Mouse (Mus musculus) cerebellum, postnatal 10 days (tissue): Measurements from ENCODE around the gene Nckap1.

Source experiments
- DNase-seq, 2 experiments: peaks; one replicate each; pipeline ENCODE4 v3.0.0; 2021; ENCODE audit warnings: mixed read lengths in 2 of 2

Gene Nckap1

DNA sequence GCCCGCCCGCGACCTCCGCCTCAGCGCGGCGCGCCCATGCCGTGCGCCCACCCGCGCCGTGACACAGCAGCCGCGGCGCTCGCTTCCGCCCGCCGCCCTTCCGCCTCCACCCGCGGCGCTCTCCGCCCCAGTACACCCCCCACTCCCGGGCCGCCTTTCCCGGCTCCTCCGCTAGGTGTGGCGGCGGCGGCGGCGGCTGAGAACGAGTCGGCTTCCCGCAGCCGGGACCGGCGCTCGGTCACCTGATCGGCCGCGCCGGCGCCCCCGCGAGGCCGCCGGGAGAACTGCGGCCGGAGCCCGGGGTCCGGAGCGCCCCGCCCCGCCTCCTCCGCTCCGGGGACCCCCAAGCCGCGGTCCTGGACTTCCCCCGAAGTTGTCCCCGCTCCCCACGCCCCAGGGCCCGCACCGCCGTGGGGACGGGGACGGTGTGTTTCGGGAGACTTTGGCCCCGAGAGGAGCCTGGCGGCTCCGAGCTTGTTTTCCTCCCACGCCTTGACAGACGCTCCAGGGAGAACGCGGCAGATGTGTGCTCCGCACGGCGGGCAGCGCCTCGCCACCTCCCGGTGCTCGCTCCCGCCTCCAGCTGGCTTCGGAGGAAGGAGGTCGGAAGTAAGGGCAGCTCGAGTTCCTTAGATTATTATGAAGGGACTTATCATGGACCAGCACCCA is at the start of gene Nckap1:
Gene Nckap1 (minus strand): TSS at position 338 of the 669 bp plus-strand sequence.
- DNase-seq, result peak; percentile 96 to 97

- no peak for DNase-seq
These were observed 43.3 kb upstream of the Nckap1 start for GRCm38 (mm10) chr2:80624523-80624922.

DNA sequence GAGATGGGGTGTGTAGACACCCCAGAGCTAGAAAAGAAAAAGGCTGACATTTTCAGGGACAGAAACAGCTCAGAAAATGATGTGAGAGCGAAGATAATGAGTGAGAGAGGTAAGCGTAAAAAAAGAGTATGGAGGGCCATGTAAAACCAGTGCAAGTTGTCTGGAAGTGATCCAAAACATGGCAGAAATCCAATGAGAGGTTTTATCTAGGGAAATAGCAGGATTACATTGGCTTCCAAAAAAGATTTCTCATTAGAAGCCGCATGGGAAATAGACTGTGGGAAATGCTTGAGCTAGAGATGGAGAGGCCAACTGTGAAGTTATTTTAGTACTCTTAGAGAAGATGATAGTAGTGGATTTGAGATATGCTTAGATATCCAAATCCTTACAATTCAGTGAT is 40.7 kb upstream of the Nckap1 start:
- peak in 1 of 2 experiments; percentile 15 for DNase-seq

GRCm38 (mm10) chr2:80618991-80619390 is 37.8 kb upstream of the Nckap1 start:
- no peak for DNase-seq

GRCm38 (mm10) chr2:80616854-80617737 is 35.9 kb upstream of the Nckap1 start, which contains the start of the genes Dusp19 and Nup35:
Gene Dusp19 (plus strand): TSS chr2:80617045.
Gene Nup35 (plus strand): TSS chr2:80617236.
- DNase-seq, result peak; percentile 96

- DNase-seq, result peak; percentile 44 to 61
These were observed 31.6 kb upstream of the Nckap1 start for GRCm38 (mm10) chr2:80612796-80613195.

GRCm38 (mm10) chr2:80612286-80612685 is 31.1 kb upstream of the Nckap1 start:
- peak; percentile 18 to 31 for DNase-seq

- DNase-seq, result peak; percentile 67 to 73
These were observed 22.7 kb upstream of the Nckap1 start for GRCm38 (mm10) chr2:80603771-80604426.

- no peak for DNase-seq
These were observed 21.6 kb upstream of the Nckap1 start for GRCm38 (mm10) chr2:80602756-80603155.

GRCm38 (mm10) chr2:80600611-80601010 is 19.4 kb upstream of the Nckap1 start:
- no peak for DNase-seq

GRCm38 (mm10) chr2:80599850-80600249 is 18.7 kb upstream of the Nckap1 start:
- no peak for DNase-seq

GRCm38 (mm10) chr2:80596960-80597359 is 15.8 kb upstream of the Nckap1 start:
- no peak for DNase-seq

DNA sequence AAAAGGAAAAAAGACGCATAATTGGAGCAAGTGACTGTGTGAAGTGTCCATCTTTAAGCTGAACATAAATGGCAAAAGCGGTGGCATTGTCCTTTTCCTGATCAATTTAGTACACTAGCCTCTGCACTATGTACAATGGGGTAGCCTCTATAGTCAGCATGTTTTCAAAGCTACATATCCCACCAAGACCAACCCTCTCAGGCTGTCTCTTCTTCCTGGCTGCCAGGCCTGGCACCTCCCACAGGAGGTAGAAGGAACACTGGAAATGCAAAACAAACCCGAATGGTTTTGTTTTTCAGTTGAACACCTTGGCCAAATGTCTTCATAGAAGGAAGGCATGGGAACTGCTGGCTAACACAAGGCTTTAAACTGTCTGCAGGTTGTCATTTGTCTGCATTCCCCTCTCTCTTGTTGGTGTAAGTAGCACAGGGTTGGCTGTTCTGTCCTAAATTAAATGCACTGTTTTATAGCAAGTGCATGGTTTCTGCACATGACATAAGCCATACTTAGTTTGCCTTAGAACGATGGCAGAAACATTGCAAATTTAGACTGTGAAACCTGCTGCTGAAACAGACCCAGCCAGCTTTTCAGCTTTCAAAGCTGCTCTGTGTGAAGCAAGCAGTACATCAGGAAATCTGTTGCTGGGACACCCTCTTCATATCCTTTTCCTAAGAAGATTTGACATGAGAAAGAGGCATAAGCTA is 13.2 kb upstream of the Nckap1 start:
- DNase-seq, result no peak

- no peak for DNase-seq
These were observed 1.2 kb upstream of the Nckap1 start for GRCm38 (mm10) chr2:80582356-80582755.

DNA sequence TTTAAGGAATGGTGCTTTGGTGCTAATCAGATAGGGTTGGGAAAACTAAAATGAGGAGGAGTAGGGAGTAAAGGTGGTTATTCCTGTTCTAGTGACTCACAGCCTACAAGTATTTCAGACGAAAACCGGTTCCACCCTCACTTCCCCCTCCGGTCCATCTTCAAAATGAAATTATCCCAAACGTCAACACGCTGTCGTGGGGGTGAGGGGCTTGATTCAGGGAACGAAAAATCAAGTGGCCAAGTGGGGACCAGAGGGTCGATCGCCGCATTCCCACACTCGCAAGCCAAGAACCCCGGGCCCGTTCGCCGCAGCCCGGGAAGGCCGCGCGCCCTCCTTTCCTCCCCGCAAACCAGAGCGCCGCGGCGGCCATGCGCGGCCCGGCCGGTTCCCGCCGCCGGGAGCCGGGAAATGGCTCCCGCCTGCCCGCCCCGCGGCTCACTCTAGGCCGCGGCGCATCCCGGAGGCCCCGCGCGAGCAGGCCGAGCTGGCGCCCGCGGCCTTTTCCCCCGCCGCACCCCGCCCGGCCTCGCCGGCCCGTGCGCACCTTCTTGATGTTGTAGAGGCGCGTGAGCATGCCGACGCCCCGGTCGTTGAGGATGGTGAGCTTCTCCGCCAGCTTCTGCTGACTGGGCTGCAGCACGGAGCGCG is 744 bp downstream of the Nckap1 start:
- DNase-seq, result peak in 1 of 2 experiments; percentile 75

DNA sequence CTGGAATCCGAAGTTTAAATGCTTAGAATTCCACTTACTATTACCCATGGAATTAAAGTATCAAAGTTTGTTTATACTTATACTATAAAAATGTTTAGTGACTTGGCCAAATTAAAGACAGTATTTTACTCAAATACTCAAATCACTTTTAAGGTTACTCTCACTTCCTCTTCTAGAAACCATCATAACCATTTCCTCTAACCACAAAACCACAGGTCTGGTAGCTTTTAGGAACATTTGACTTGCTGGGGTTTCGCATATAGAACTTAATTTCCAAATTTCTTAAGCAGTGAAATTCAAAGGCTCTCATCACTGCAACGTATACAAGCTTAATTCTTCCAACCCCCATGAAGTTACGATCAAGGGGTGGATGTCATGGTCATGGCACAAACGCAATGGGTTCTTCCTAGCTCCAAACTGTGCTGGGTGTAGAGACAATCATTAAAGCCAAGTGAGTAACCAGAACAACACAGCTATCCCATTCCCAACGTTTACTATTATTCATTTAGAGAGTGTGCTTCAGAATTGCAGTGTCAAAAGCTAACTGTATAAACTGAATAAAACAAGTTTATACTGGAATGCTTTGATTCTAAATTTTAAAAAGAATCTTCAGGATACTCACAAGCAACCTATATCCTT is 1.8 kb downstream of the Nckap1 start:
- no peak for DNase-seq

DNA sequence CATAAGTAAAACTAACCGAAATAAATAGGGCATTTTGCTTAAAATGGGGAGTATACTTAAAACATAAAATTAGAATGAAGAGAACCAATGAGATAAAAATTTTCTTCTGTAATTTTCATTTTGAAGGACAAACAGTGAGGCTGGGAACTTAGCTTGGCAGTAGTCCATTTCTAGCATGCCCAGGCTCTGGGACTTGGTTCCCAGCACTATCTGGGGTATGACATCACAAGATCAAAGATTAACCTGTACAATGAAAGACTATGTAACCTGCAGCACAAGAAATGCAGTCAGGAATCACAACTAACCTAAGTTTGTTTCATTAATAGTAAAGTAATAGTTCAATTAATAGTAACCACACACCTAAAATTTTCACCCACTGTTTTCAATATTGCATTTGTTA is 3.9 kb downstream of the Nckap1 start:
- DNase-seq, result no peak

DNA sequence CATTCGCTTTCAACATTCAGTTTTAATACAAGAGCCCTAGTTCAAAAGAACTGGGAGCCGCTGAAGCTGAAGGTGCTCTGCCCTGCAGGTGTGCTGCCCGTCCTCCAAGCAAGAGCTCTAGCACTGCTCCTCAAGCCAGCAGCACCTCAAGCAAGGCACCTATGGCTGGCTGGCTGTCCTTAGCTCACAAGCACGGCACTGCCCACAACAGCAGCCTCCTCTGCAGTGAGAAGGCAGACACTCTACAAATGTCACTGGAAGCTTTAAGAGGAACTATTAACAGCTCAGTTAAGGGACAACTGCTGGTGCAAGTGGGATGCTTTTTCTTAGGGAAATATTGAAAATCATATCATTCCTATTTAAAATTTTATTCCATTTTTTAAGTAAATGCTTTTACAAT is 10.5 kb downstream of the Nckap1 start:
- DNase-seq, result no peak

DNA sequence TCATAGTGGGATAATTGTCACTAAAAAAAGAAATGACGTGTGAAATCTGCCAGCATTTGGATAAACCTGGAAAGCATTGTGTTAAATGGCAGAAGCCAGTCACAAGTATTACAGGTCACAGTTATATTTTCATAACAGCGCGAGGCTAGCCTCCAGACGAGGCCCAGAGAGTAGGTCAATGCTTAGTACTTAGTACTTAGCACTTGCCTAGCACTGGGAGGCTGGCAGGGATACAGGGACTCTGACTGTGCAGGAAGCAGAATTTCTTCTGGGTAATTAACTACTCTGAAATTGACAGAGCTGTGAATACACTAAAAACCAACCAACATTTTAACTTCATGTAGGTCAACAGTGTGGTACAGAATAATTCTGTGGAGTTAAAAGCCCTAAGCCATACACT is 13.8 kb downstream of the Nckap1 start:
- peak; percentile 27 to 38 for DNase-seq

DNA sequence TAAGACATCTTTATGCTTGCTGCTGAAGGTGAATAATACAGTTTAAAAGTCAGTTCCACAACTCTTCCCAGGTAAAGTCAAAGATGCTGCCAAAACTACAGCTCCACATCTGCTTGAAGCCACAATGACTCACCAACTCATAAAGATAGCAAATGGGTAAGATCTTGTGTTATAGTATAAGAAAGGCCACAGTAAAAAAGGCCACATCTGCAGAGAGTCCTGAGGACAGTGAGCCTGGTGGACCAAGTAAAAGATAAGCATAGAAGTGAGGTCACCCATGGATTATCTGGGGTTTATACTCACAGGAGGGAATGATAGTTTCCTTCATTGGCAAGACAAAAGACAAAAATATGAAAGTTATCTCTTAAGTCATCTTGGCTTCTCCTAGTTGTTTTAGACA is 18.9 kb downstream of the Nckap1 start:
- no peak for DNase-seq

DNA sequence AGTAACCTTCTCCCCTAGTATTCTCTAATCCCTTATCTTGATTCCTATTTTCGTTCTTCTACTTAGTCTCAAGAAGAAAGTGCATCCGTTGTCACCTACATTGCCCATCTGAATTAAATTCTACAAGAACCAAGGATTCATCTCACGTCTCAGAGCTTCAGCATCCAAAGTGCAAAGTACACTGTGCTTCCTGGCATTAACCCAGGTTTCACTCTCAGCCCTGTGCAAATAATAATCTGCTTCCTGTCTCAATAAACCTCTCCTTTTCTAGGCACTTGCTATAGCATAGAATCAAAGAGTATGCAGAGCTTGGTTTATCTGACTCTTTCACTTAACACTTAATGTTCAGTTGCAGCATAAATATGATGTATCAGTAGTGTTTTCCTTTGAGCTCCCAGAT is 19.7 kb downstream of the Nckap1 start:
- DNase-seq, result no peak

GRCm38 (mm10) chr2:80560773-80561172 is 20.4 kb downstream of the Nckap1 start:
- no peak for DNase-seq
